Mouse (Mus musculus) heart, embryonic 16.5 days (tissue): ENCODE results near the gene Radil. TPM values are rescaled to one million over a fixed set of nuclear protein-coding genes. Genes with fewer than 3 reads are reported as not detected.

Experiments used
- ATAC-seq: fragments of 200-750 bp; cut with Nextera tagmentation; replicated peaks from 2 replicates; pipeline ENCODE4 v1.8.0; 2017; ENCODE audit warnings: moderate number of reproducible peaks; ENCODE audit not compliant: insufficient read depth, low FRiP score; ENCODE audit errors: extremely low read depth
- H3K27ac ChIP-seq: fragments of 300-500 bp; sonication (generic); 2 replicates; pipeline ENCODE4 v1.5.1; 2014; ENCODE audit warnings: mild to moderate bottlenecking, low read length, control low read depth, moderate library complexity
- H3K27me3 ChIP-seq: fragments of 300-500 bp; sonication (generic); 2 replicates; pipeline ENCODE4 v1.6.1; 2014; ENCODE audit warnings: low read length, mixed read lengths; ENCODE audit not compliant: control insufficient read depth, insufficient read depth
- H3K36me3 ChIP-seq: fragments of 300-500 bp; sonication (generic); 2 replicates; pipeline ENCODE4 v1.6.1; 2014; ENCODE audit not compliant: control insufficient read depth, insufficient read depth
- H3K4me1 ChIP-seq: fragments of 300-500 bp; sonication (generic); 2 replicates; pipeline ENCODE4 v1.6.1; 2014; ENCODE audit warnings: low read length, mixed read lengths; ENCODE audit not compliant: control insufficient read depth, insufficient read depth
- H3K4me2 ChIP-seq: fragments of 300-500 bp; sonication (generic); 2 replicates; pipeline ENCODE4 v1.6.1; 2014; ENCODE audit warnings: low read depth, mild to moderate bottlenecking, control low read depth, low read length
- H3K4me3 ChIP-seq: fragments of 300-500 bp; sonication (generic); 2 replicates; pipeline ENCODE4 v1.5.1; 2014; ENCODE audit warnings: mild to moderate bottlenecking, control low read depth, low read length
- H3K9ac ChIP-seq: fragments of 300-500 bp; sonication (generic); 2 replicates; pipeline ENCODE4 v1.6.1; 2014; ENCODE audit warnings: low read length, control low read depth
- H3K9me3 ChIP-seq: fragments of 300-500 bp; sonication (generic); replicated peaks from 2 replicates; pipeline ENCODE4 v1.6.1; 2016; ENCODE audit warnings: low read length; ENCODE audit not compliant: control insufficient read depth
- WGBS: fragments of 180-500 bp; shearing (Covaris S2); extraction: QIAGEN DNeasy Blood & Tissue Kit; methylation state at CpG from one replicate; pipeline ENCODE4 v1.1.7; 2014; 5-methylcytosine and 5-hydroxymethylcytosine counted together
- polyA plus RNA-seq: library from polyadenylated mRNA; unstranded; fragments of >200 nt; fragmentation: Nextera tagmentation; extraction: Ambion mirVana; gene quantifications from 2 replicates; pipeline ENCODE4 v1.2.1, GENCODE M21; 2015

Gene Radil
- polyA plus RNA-seq, 1 experiment from 2014 or later = 9.0 TPM

- Histone ChIP-seq H3K27ac (peak overlapping the region; percentile 91), H3K9ac (peak overlapping the region; percentile 72), H3K27me3 (no peaks in the 10 kb centered on the region), H3K4me1 (peaks cover 12% of the 10 kb centered on the region), H3K4me3 (peak overlapping the region; percentile 66), H3K9me3 (no peaks in the 10 kb centered on the region), H3K4me2 (peak overlapping the region; percentile 84), H3K36me3 (peaks cover 7% of the 10 kb centered on the region)
- WGBS = 80% methylated on average over 6 of the region's 6 CpGs
- no peak for ATAC-seq
Measured at GRCm38 (mm10) chr5:142463011-142463410, 87.9 kb downstream of the Radil start.

DNA sequence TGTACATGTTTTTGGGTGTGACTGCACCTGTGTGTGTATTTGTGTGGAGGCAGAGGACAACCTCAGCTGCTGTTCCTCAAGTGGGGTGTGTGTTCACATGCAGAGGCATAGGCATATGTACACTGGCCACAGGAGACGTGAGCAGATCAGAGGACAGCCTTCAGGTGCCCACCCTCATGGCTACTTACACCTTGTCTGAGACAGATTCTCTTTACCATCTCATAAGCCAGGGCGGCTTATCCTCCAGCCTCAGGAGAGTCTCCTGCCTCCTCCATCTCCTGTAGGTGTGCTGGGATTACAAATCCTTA is 88.3 kb downstream of the Radil start:
- no peak overlapping the region for H3K27ac ChIP-seq
- ATAC-seq = no peak
- 91% methylated on average over 2 of the region's 2 CpGs for WGBS

GRCm38 (mm10) chr5:142461942-142462640 is 88.8 kb downstream of the Radil start:
- H3K9ac ChIP-seq = no peak overlapping the region
- H3K4me2 ChIP-seq = no peak overlapping the region
- WGBS = 96% methylated on average over 7 of the region's 7 CpGs
- no peaks in the 10 kb centered on the region for H3K27me3 ChIP-seq
- peaks cover 12% of the 10 kb centered on the region for H3K36me3 ChIP-seq
- no peak for ATAC-seq
- no peak overlapping the region for H3K27ac ChIP-seq
- H3K9me3 ChIP-seq = no peaks in the 10 kb centered on the region
- no peak overlapping the region for H3K4me3 ChIP-seq
- peaks cover 14% of the 10 kb centered on the region for H3K4me1 ChIP-seq

More for the DNA sequence above, 88.3 kb downstream of the Radil start:
- Histone ChIP-seq H3K9me3 (no peaks in the 10 kb centered on the region), H3K27me3 (no peaks in the 10 kb centered on the region), H3K4me3 (no peak overlapping the region), H3K4me2 (no peak overlapping the region), H3K4me1 (peaks cover 12% of the 10 kb centered on the region), H3K36me3 (peaks cover 11% of the 10 kb centered on the region), H3K9ac (no peak overlapping the region)

DNA sequence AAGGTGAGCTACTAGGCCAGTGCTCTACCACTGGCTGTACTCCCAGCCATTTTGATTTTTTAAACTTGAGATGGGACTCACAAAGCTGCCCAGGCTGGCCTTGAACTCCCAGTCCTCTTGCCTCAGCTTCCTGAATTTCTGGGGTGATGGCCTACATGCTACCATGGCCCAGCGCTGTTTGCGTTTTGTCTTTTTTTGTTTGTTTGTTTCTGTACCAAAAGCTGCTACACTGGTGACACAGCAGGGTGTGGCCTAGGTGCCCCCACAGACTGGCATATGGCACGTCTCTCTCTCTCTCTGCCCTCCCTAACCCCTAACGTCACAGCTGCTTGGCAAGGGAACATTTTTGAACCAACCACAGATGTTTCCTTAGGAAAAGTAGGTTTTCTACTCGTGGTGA is 91.1 kb downstream of the Radil start:
- Histone ChIP-seq H3K9me3 (no peaks in the 10 kb centered on the region), H3K4me1 (peaks cover 13% of the 10 kb centered on the region), H3K27ac (no peak overlapping the region), H3K9ac (no peak overlapping the region), H3K4me3 (no peak overlapping the region), H3K36me3 (peaks cover 22% of the 10 kb centered on the region), H3K27me3 (no peaks in the 10 kb centered on the region), H3K4me2 (no peak overlapping the region)
- WGBS = 76% methylated on average over 5 of the region's 5 CpGs
- ATAC-seq = no peak

DNA sequence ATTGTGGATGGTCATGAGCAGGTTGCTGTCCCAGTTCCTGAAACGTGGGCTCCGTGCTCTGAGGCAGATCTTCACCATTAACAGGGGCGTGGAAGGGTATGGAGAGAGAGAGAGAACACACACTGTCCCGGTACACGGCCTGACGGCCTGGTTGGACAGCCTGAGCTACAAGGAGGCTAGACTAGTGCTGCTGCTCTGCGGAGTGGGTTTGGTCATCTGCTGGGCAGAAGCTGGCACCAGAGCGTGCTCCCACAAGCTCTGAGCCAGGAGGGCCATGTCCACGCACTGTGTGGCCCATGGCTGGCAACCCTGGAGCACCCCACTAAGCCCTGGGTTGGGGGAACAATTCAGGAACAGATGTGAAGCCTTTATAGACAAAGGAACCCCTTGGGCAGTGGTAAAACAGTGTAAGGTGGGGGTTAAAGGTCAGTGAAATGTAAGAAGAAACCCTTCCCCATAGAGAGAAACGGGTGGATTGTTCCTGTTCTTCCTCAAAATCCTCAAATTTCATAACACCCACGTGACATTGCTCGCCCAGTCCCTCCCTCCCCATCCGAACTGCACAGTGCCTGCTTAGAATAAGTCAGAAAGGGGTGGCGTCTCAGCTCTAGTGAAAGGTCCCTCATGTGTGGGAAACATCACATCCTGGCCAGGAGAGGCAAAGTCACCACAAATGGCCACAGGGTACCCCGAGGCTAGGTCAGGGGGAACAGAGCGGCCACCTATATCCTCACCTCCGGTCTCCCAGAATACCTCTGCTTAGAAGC is 91.9 kb downstream of the Radil start:
- Histone ChIP-seq H3K27ac (no peak overlapping the region), H3K4me2 (no peak overlapping the region), H3K27me3 (no peaks in the 10 kb centered on the region), H3K9me3 (no peaks in the 10 kb centered on the region), H3K4me3 (no peak overlapping the region), H3K9ac (no peak overlapping the region), H3K36me3 (peaks cover 29% of the 10 kb centered on the region), H3K4me1 (peaks cover 7% of the 10 kb centered on the region)
- no peak for ATAC-seq
- WGBS = 87% methylated on average over 17 of the region's 17 CpGs

DNA sequence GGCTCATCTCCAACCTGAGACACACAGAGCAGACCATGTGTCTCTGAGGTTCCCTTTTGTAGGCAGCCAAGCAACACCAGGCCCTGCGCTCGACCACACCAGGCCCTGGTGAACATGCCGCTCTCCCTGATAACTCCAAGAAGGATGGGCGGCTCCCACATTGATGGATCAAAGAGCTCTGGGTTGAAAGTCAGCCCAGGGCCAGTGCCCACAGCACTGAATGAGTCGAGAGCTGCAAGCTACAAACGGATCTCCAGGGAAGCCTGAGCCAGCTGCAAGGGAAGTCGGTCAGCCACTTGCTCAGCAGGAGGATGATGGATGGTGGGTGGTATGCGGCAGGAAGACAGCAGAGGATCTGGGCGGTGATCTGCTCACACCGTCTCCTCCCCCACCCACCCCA is 93.6 kb downstream of the Radil start:
- H3K4me3 ChIP-seq = no peak overlapping the region
- no peak overlapping the region for H3K9ac ChIP-seq
- peak overlapping the region; percentile 1; the same call in 1 of the 2 replicates for H3K27ac ChIP-seq
- H3K4me2 ChIP-seq = no peak overlapping the region
- no peak for ATAC-seq
- H3K4me1 ChIP-seq = peaks cover 3% of the 10 kb centered on the region; the same call in 1 of the 2 replicates
- no peaks in the 10 kb centered on the region for H3K9me3 ChIP-seq
- peaks cover 40% of the 10 kb centered on the region for H3K36me3 ChIP-seq
- H3K27me3 ChIP-seq = no peaks in the 10 kb centered on the region
- WGBS = 46% methylated on average over 10 of the region's 10 CpGs

GRCm38 (mm10) chr5:142456318-142456717 is 94.6 kb downstream of the Radil start:
- Histone ChIP-seq H3K4me3 (no peak overlapping the region), H3K27me3 (no peaks in the 10 kb centered on the region)

GRCm38 (mm10) chr5:142453742-142454141 is 97.2 kb downstream of the Radil start:
- Histone ChIP-seq H3K27me3 (no peaks in the 10 kb centered on the region), H3K4me3 (no peak overlapping the region), H3K9me3 (no peaks in the 10 kb centered on the region), H3K4me1 (peaks cover 3% of the 10 kb centered on the region; the same call in 1 of the 2 replicates), H3K4me2 (no peak overlapping the region), H3K36me3 (peaks cover 57% of the 10 kb centered on the region), H3K27ac (no peak overlapping the region), H3K9ac (no peak overlapping the region)
- WGBS = 92% methylated on average over 13 of the region's 13 CpGs
- ATAC-seq = no peak

More at GRCm38 (mm10) chr5:142456318-142456717, 94.6 kb downstream of the Radil start:
- H3K36me3 ChIP-seq = peaks cover 43% of the 10 kb centered on the region
- no peak overlapping the region for H3K4me2 ChIP-seq
- 71% methylated on average over 15 of the region's 15 CpGs for WGBS
- H3K9me3 ChIP-seq = no peaks in the 10 kb centered on the region
- no peak overlapping the region for H3K9ac ChIP-seq
- peaks cover 3% of the 10 kb centered on the region; the same call in 1 of the 2 replicates for H3K4me1 ChIP-seq
- ATAC-seq = no peak
- H3K27ac ChIP-seq = no peak overlapping the region

DNA sequence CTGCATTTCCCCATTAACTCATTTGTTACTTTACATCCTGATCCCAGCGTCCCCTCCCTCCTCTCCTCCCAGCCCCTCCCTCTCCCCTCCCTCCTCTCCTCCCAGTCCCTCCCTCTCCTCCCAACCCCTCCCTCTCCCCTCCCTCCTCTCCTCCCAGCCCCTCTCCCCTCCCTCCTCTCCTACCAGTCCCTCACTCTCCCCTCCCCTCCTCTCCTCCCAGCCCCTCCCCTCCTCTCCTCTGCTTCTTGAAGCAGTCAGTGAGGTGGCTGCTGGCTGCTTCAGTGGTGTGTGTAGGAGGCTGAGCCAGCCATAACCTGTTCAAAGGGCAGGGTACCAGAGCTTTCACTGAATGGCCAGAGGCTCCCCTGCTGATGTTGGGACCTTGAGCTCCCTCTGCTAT is 99.1 kb downstream of the Radil start:
- Histone ChIP-seq H3K4me2 (no peak overlapping the region), H3K4me3 (no peak overlapping the region), H3K9ac (no peak overlapping the region), H3K27me3 (no peaks in the 10 kb centered on the region), H3K27ac (no peak overlapping the region), H3K36me3 (peaks cover 47% of the 10 kb centered on the region), H3K4me1 (peaks cover 6% of the 10 kb centered on the region), H3K9me3 (no peaks in the 10 kb centered on the region)
- 25% methylated on average over 1 of the region's 1 CpGs for WGBS
- ATAC-seq = no peak
